Mouse (Mus musculus) kidney, postnatal 10 days (tissue): ENCODE results near the gene Sec1.
A peak's percentile ranks its signal among the peaks of the same experiment; 100 is the strongest.
"Not testable (repeated sequence)": the region's sequence is repeated elsewhere in the genome, so short reads cannot be mapped to it uniquely, and the experiment has no call there.

Experiments
- DNase-seq: peaks from one replicate; pipeline ENCODE4 v3.0.0; 2021; ENCODE audit warnings: mixed read lengths

Gene Sec1

GRCm38 (mm10) chr7:45677627-45678295, 16.4 kb downstream of the Sec1 start:
- no peak for DNase-seq

GRCm38 (mm10) chr7:45668921-45669320, 25.3 kb downstream of the Sec1 start:
- no peak for DNase-seq

GRCm38 (mm10) chr7:45667761-45668160, 26.4 kb downstream of the Sec1 start:
- no peak for DNase-seq

- DNase-seq = no peak
These were observed 28.0 kb downstream of the Sec1 start, which contains the start of gene Fut2 for GRCm38 (mm10) chr7:45666161-45666560. TSS of gene Fut2 (minus strand) at chr7:45666394.

GRCm38 (mm10) chr7:45665303-45666138, 28.7 kb downstream of the Sec1 start:
- DNase-seq = no peak

GRCm38 (mm10) chr7:45661702-45662101, 32.5 kb downstream of the Sec1 start:
- DNase-seq = not testable (repeated sequence)

- no peak for DNase-seq
These were observed 33.3 kb downstream of the Sec1 start for GRCm38 (mm10) chr7:45660746-45661478.

GRCm38 (mm10) chr7:45654424-45655047, 39.7 kb downstream of the Sec1 start:
- DNase-seq = no peak

GRCm38 (mm10) chr7:45650484-45650883, 43.7 kb downstream of the Sec1 start:
- DNase-seq = not testable (repeated sequence)

GRCm38 (mm10) chr7:45649351-45649750, 44.9 kb downstream of the Sec1 start:
- no peak for DNase-seq

GRCm38 (mm10) chr7:45646671-45647070, 47.5 kb downstream of the Sec1 start:
- no peak for DNase-seq

GRCm38 (mm10) chr7:45645591-45645971, 48.6 kb downstream of the Sec1 start:
- no peak for DNase-seq

GRCm38 (mm10) chr7:45644872-45645590, 49.2 kb downstream of the Sec1 start:
- no peak for DNase-seq

GRCm38 (mm10) chr7:45644183-45644582, 50.0 kb downstream of the Sec1 start:
- DNase-seq = peak; percentile 66

- peak; percentile 97 for DNase-seq
These were observed 50.6 kb downstream of the Sec1 start for GRCm38 (mm10) chr7:45643441-45644178.

GRCm38 (mm10) chr7:45642503-45643255, 51.5 kb downstream of the Sec1 start:
- DNase-seq = no peak

- no peak for DNase-seq
These were observed 52.1 kb downstream of the Sec1 start for GRCm38 (mm10) chr7:45642083-45642482.

- DNase-seq = peak; percentile 54
These were observed 52.7 kb downstream of the Sec1 start for GRCm38 (mm10) chr7:45641391-45642040.

GRCm38 (mm10) chr7:45640191-45640957, 53.8 kb downstream of the Sec1 start:
- no peak for DNase-seq
